Mouse (Mus musculus) retina, adult 2 months (tissue): ENCODE measurements at regions not wholly inside any gene's neighbourhood (a gene's known extent, or its start where the extent isn't known, plus 50 kb on each side); places are given as distances from the start of the nearest gene placed in this dataset.

Experiments used
- DNase-seq: peaks from one replicate; pipeline ENCODE4 v3.0.0-alpha.2; 2012; ENCODE audit warnings: low read depth, low spot score

DNA sequence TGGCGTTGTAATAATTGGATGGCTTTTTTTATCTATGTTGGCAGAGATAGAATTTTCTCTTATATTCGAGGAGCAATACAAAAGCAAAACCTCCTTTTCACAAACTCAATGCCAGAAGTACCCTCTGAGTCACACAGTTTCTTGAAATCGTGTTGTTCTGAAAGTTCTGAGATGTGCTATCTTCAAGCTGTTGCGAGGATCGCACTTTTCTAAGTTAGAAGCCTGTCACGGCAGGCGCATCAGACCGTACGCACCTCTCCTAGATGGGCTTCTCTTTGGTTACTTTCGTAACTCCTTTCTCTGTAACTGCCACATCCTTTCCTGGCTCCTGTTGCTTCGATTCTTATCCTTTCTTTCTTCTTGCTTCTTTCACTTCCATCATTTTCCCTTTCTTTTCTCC is 271.2 kb upstream of the Arrdc3 start:
- DNase-seq = no peak

- no peak for DNase-seq
Measured at GRCm38 (mm10) chr13:80613167-80613883, 269.9 kb upstream of the Arrdc3 start.

DNA sequence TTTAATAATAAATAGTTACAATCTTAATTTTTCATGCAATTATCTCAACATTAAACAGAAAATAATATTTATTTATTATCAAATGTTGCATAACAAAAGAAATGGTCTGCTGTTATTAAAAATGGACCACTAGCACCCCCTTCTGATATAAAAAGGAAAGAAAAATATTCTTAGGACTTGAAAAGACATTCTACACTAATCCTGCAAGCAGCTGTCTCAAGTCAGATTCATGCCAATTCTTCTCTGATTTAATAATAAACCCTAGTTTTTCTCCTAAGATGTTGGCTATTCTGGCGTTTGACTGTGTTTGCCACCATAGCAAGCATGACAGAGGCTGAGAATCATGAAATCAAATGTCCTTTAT is 269.3 kb upstream of the Arrdc3 start:
- peak; percentile 18 for DNase-seq

GRCm38 (mm10) chr13:80614971-80615370 is 268.2 kb upstream of the Arrdc3 start:
- no peak for DNase-seq

- DNase-seq = no peak
Measured at GRCm38 (mm10) chr13:80623005-80623404, 260.2 kb upstream of the Arrdc3 start.

- DNase-seq = no peak
Measured at GRCm38 (mm10) chr13:80641334-80641733, 241.8 kb upstream of the Arrdc3 start.

DNA sequence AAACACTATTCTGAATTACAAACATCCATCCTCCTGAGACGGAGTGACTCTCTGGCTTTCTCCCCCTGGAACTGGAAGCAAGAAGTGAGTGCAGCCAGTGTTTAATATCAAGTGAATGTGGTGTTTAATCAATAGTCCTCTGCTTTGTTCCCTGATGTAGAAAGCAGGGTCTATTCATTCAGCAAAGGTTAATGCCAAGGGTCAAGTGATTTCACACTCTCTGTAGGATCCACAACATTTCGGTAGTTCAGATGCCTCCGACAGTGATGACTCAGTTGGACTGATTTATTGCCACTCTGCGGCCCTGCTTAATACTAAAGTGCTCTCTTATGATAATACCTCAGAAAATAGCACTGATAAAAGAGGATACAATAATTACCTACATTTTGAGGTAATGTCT is 235.6 kb upstream of the Arrdc3 start:
- no peak for DNase-seq

GRCm38 (mm10) chr13:80652967-80653539 is 230.1 kb upstream of the Arrdc3 start:
- DNase-seq = no peak

DNA sequence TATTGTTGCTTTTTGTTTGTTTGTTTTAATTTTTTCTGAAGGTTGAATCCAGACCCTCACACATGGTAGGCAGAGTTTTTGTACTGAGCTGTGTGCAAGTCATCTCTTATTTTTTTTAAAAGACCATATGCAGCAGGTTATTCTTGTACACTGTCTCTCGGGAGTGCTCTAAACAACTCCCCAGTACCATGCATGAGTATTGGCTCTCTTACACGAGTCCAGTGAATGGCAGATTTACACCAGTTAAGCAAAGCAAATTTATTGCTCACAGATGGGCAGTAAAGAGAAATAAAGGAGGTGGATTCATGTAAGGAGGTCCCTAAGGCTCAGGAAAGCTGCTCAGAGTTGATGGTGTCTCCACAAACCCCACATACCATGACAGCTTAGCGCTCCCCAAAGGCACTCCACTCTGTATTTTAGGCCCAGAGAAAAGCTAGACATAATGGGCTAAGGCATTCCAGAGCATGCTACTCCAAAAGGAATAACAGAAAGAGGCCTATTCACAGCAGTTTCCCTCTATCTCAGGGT is 216.9 kb upstream of the Arrdc3 start:
- no peak for DNase-seq

GRCm38 (mm10) chr13:80689871-80690270 is 193.3 kb upstream of the Arrdc3 start:
- DNase-seq = no peak

DNA sequence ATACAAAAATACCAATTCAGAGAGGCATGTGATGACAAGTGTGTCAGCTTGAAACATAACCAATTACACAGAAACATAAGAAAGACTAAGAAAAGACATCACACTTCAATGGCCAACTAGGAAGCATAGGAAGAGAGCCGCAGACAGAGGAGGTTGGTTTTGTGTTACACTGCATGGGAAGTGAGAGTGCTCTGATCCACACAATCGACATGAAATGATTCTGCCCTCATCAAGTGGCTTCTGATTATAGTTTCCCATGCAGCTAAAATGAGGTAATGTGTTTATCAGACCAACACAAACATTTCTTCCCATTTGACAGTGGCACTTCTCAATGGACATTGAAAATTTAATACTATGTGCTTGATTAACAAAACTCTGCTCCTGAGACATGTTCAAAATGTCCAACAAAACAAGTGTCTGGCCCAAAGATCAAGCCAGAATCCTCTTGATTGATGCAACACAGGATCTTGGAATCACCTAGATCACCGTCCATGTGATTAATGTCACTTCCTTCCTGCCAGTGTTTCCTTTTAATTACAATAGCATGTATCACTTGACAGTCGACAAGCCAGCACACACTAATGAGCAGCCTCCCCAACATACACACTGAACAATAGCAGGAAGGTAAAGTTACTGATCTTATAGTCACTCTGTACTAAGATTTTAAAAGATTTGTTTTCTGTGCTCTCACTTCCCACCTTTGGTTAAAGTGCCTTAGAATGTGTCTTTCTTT is 192.4 kb upstream of the Arrdc3 start:
- DNase-seq = no peak

DNA sequence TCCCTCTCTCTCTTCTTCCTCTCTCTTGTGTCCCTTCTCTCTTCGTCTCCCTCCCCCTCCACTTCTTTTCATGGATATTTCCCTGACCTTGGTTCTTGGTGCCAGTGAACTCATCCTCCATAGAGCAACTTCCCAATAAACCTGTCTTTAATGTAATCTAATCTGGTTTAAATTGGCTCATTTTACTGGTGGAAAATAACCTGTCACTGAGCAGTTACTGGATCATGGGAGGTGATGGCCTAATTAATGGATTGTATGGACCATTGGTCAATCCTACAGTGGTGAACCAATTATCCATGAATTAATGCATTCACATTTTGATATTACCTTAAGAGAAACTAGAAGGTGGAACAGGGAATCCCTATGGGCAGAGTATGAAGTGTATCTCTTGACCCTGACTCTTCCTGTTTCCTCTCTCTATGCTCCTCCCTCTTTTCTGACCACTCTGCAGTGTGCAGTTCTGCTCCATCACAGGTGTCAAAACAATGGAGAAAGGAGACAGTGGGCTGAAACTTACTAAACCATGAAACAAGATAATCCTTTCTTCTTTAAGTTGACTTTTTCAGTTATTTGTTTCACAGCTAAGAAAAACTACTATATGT is 187.5 kb upstream of the Arrdc3 start:
- DNase-seq = no peak

- no peak for DNase-seq
Measured at GRCm38 (mm10) chr13:80709531-80710306, 173.5 kb upstream of the Arrdc3 start.

- DNase-seq = no peak
Measured at GRCm38 (mm10) chr13:80719313-80719712, 163.9 kb upstream of the Arrdc3 start.

DNA sequence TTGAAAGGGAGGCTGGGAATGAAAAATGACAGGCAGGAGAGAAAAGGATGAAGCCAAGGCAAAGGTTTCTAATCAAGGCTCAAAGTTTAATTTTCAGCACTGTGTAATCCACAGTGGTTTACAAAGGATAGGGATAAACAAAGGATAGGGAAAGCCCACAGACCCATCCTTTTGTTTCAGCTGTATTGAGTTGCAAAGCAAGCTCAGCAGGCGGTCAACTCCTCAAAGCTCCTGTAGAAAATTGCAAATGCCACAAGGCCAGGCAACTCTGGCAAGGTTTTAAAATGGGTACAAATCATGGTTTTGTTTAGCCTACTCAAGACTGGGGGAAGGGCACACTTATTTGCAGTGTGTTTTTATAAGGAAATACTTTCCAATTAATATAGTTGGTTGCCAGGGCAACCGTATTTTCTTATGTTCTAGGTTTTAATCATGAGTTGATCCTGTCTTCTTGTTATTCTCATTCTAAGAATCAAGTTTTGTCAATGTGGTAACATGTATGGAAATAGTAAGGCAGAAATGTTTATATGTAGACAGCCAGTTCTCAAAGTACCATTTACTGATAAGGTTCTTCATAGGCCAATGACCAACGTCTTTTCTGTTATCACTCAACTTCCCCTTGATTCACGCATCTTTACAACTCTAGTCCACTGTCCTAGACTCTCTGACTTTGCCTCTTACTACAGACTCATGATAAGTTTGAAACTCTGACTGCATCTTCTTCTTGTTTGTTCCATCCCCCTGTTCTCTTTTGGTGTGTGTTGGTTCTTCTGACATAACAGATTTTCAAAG is 159.8 kb upstream of the Arrdc3 start:
- no peak for DNase-seq

- no peak for DNase-seq
Measured at GRCm38 (mm10) chr13:80729202-80729601, 154.0 kb upstream of the Arrdc3 start.

DNA sequence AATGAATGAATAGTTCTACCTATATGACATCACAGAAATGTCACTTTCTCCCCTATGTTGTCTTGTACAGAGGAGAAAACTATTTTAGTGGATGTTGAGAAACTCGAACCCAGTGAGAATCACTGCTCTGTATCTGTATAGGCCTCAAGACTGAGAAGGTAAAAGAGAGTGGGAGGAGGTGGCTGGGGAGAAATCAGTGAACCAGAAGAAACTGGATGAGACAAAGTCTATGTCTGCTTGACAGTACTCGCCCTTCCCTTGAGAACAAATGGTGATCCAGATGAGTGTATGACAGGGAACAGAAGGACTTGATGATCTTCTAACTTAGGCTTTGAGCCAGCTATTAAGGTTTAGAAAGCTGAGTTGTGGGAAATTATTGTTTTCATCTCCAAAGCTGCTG is 137.2 kb upstream of the Arrdc3 start:
- DNase-seq = no peak

DNA sequence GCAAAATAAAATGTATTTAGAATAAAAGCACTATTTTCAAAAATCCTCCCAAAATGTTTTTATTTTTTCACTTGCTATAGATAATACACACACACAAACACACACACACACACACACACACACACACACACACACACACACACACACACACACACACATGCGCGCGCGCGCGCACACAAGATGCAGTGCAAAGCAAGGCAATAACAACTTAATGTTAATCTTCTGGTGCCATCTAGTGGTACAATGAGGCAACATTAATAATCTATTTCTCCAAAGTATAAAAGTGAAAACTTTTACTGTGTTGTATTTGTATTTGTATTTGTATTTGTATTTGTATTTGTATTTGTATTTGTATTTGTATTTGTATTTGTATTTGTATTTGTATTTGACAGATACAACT is 136.2 kb upstream of the Arrdc3 start:
- DNase-seq = peak; percentile 9
